Mouse (Mus musculus) thymus, adult 2 months (tissue): ENCODE results near the gene Gm4969. TPM values are rescaled to one million over a fixed set of nuclear protein-coding genes. Genes with fewer than 3 reads are reported as not detected.

Source experiments
- DNase-seq: peaks from one replicate; pipeline ENCODE4 v3.0.0; 2021
- H3K27ac ChIP-seq: fragments of 200-500 bp; 2 replicates; pipeline ENCODE4 v1.5.1; 2012; ENCODE audit warnings: low read length, control low read depth; ENCODE audit not compliant: control insufficient read depth, insufficient read depth
- H3K27me3 ChIP-seq: fragments of 200-500 bp; 2 replicates; pipeline ENCODE4 v1.6.1; 2012; ENCODE audit warnings: mild to moderate bottlenecking, low read length, moderate library complexity, mixed read lengths; ENCODE audit not compliant: control insufficient read depth, insufficient read depth
- H3K36me3 ChIP-seq: fragments of 200-500 bp; 2 replicates; pipeline ENCODE4 v1.6.1; 2012; ENCODE audit warnings: mild to moderate bottlenecking, low read length, moderate library complexity; ENCODE audit not compliant: control insufficient read depth, insufficient read depth
- H3K4me1 ChIP-seq: fragments of 200-500 bp; replicated peaks from 2 replicates; pipeline ENCODE4 v1.6.1; 2012; ENCODE audit warnings: low read length; ENCODE audit not compliant: control insufficient read depth, insufficient read depth
- H3K4me3 ChIP-seq: fragments of 200-500 bp; 2 replicates; pipeline ENCODE4 v1.5.1; 2012; ENCODE audit warnings: mild to moderate bottlenecking, low read length, control low read depth, moderate library complexity; ENCODE audit not compliant: control insufficient read depth, insufficient read depth
- CTCF ChIP-seq: fragments of 200-500 bp; IDR thresholded peaks from 2 replicates; pipeline ENCODE4 v1.5.1; 2012; ENCODE audit warnings: mild to moderate bottlenecking, control low read depth, low read length, moderate library complexity, borderline replicate concordance; ENCODE audit not compliant: control insufficient read depth, poor library complexity, insufficient read depth; ENCODE audit errors: extremely low read depth
- POLR2A ChIP-seq: fragments of 200-500 bp; IDR thresholded peaks from 2 replicates; pipeline ENCODE4 v1.6.1; 2012; ENCODE audit warnings: mild to moderate bottlenecking, low read length, control low read depth, moderate library complexity; ENCODE audit not compliant: control insufficient read depth, poor library complexity, insufficient read depth; ENCODE audit errors: extremely low read depth
- WGBS: fragments of 180-500 bp; shearing (Covaris S2); methylation state at CpG from one replicate; pipeline ENCODE4 v1.1.7; 2018; 5-methylcytosine and 5-hydroxymethylcytosine counted together
- polyA plus RNA-seq: library from polyadenylated mRNA; depleted of rRNA; stranded (reverse); fragments of >200 nt; gene quantifications from 2 replicates; pipeline ENCODE4 v1.2.3, GENCODE M21; 2012

The Gm4969 gene
- polyA plus RNA-seq, 1 experiment, result 0.24 TPM

DNA sequence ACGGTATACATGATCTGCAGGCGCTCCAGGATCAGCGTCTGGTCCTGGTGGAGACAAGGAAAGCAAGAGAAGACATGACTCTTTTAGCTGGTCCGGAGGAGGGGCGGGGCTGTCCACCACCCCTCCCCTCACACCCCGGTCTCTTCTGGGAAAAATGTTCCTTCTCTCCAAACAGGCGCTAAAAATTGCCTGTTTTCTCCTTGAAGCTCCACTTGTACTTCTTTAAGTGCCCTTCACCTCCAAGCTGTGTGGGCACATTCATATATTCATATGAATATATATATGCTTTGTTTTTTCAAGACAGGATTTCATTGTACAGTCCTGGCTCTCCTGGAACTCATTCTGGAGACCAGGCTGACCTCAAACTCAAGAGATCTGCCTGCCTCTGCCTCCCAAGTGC lies 44.8 kb upstream of the Gm4969 start:
- H3K4me1 ChIP-seq, result peaks cover 29% of the 10 kb centered on the region
- WGBS, result 92% methylated on average over 7 of the region's 7 CpGs
- no peak for DNase-seq

DNA sequence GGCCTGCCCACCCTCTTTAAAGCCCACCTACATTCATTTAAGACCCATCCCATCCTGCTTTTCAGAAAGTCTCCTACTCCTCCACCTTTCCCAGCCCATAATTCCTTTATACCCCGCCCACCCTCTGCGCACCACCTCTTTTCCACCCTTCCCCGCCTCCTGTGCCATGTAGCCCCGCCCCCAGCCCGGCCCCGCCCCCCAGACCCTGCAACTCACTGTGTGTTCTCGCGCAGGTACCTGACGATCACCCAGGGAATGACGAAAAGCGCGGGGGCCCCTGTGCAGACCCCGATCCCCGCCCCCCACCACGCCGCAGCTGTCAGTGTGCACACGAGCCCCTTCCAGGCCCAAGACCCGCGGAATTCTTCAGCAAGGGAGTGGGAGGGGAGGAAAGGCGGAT lies 41.9 kb upstream of the Gm4969 start:
- WGBS, result 3% methylated on average over 20 of the region's 20 CpGs
- no peak overlapping the region for H3K4me3 ChIP-seq

More for the DNA sequence above, 44.8 kb upstream of the Gm4969 start:
- Histone ChIP-seq H3K27me3 (no peaks in the 10 kb centered on the region; the same call in 1 of the 2 replicates), H3K27ac (no peak overlapping the region), H3K36me3 (no peaks in the 10 kb centered on the region), H3K4me3 (no peak overlapping the region)
- TF ChIP-seq POLR2A (no peak), CTCF (no peak)

DNA sequence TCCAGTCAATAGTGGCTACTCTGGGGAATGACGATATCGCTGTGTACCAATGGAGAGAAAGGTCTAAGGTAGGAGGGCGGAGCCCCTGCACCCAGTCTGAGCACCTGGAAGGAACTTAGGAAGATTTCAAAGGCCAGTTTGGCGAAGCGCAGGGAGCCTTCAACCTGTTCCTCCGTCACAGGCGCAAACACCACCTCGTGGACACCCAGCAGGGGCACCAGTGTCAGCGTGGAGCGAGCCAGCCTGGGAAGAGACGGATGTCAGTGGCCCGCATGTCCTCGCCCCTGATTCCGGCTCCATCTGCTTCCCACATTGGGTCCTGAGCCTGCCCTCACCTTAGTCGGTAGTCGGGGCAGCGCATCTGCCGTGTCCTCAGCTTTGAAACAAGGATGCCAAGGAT lies 41.2 kb upstream of the Gm4969 start:
- H3K4me3 ChIP-seq, result no peak overlapping the region
- DNase-seq, result no peak
- H3K36me3 ChIP-seq, result no peaks in the 10 kb centered on the region
- TF ChIP-seq CTCF (no peak), POLR2A (no peak)
- H3K4me1 ChIP-seq, result peaks cover 25% of the 10 kb centered on the region
- H3K27ac ChIP-seq, result no peak overlapping the region
- WGBS, result 37% methylated on average over 18 of the region's 18 CpGs
- H3K27me3 ChIP-seq, result no peaks in the 10 kb centered on the region; the same call in 1 of the 2 replicates

More for the DNA sequence above, 41.9 kb upstream of the Gm4969 start:
- Histone ChIP-seq H3K4me1 (peaks cover 31% of the 10 kb centered on the region), H3K36me3 (no peaks in the 10 kb centered on the region), H3K27ac (no peak overlapping the region), H3K27me3 (no peaks in the 10 kb centered on the region; the same call in 1 of the 2 replicates)
- TF ChIP-seq POLR2A (no peak), CTCF (no peak)
- DNase-seq, result no peak

GRCm38 (mm10) chr7:19158601-19159000 lies 40.4 kb upstream of the Gm4969 start:
- no peak for DNase-seq

GRCm38 (mm10) chr7:19157160-19157800 lies 39.1 kb upstream of the Gm4969 start:
- H3K4me3 ChIP-seq, result peak overlapping the region; percentile 44
- TF ChIP-seq POLR2A, result peak; percentile 59
- peak; percentile 98 for TF ChIP-seq CTCF

More at GRCm38 (mm10) chr7:19158601-19159000, 40.4 kb upstream of the Gm4969 start:
- WGBS, result 86% methylated on average over 11 of the region's 11 CpGs
- no peak overlapping the region for H3K27ac ChIP-seq
- H3K4me3 ChIP-seq, result no peak overlapping the region
- no peaks in the 10 kb centered on the region; the same call in 1 of the 2 replicates for H3K27me3 ChIP-seq
- no peak for TF ChIP-seq POLR2A
- TF ChIP-seq CTCF, result no peak
- no peaks in the 10 kb centered on the region; the same call in 1 of the 2 replicates for H3K36me3 ChIP-seq
- H3K4me1 ChIP-seq, result peaks cover 22% of the 10 kb centered on the region

DNA sequence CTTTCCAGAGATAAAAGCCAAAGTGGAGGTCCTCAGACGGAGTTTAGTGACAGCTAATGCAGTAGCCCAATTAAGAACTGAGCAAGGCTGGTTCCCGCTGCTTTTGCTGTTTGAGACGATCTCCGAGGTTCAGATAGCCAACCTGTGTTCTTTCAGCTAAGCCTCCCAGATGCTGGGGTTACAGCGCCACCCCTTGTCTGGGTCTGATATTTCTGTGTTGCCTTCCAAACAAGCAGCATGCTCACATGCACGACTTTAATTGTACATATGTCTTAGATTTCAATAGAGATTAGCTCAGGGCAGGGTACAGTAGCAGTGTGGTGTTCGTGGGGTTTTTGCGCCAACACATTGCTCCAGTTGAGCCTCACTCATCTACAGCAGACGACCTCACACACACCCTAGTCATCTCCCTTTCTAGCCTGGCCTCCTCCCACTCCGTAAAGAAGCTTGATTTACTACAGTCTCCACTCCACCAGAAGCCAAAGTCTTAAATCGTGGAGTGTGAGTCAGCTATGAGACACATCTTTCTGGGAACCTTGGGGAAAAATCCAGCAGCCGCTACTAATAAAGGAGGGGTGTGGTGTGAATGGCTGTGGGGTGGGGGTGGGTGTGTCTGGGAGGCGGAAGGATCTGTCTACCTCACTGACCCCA lies 37.8 kb upstream of the Gm4969 start:
- Histone ChIP-seq H3K4me3 (no peak overlapping the region), H3K4me1 (peaks cover 22% of the 10 kb centered on the region), H3K27ac (no peak overlapping the region), H3K36me3 (no peaks in the 10 kb centered on the region; the same call in 1 of the 2 replicates), H3K27me3 (no peaks in the 10 kb centered on the region; the same call in 1 of the 2 replicates)
- DNase-seq, result no peak
- TF ChIP-seq CTCF (no peak), POLR2A (no peak)
- WGBS, result 80% methylated on average over 13 of the region's 13 CpGs

More at GRCm38 (mm10) chr7:19157160-19157800, 39.1 kb upstream of the Gm4969 start:
- DNase-seq, result peak; percentile 98
- H3K27ac ChIP-seq, result peak overlapping the region; percentile 57; the same call in 1 of the 2 replicates
- H3K4me1 ChIP-seq, result peaks cover 22% of the 10 kb centered on the region
- no peaks in the 10 kb centered on the region; the same call in 1 of the 2 replicates for H3K27me3 ChIP-seq
- whole genome bisulfite sequencing, result 4% methylated on average over 30 of the region's 30 CpGs
- H3K36me3 ChIP-seq, result no peaks in the 10 kb centered on the region; the same call in 1 of the 2 replicates
